21 mouse cellular contexts compared by ENCODE assay signal in the genomic region with DNA sequence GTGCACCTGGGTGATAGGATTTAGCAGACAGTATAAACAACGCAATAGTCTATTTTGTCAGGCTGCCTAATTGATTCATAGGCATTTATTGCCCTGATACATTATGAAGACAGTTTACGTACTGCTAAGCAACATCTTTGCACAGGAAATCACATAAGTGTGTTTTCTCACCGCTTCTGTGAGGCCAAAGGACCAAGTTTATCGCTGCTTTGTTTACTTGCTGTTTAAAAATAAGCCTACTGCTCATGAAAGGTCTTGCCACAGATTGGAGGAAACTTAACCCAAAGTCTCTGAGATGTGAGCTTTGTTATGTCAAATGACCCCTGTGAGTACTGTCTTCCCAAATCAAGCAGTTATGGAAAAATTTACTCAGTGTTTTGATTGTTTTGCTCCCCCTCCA.
"Had no signal": no experiment of that assay in that cellular context is flagged by ENCODE, and none has a peak within 500 bp of the region (broad histone marks: within the 10 kb centered on the region; RNA-seq: fewer than 3 reads in every experiment).

No protein-coding gene starts in this region.

- H3K4me2 ChIP-seq: forebrain, embryonic 15.5 days; heart, embryonic 11.5 days; heart, embryonic 13.5 days; heart, embryonic 15.5 days; hindbrain, embryonic 13.5 days; hindbrain, embryonic 15.5 days; limb, embryonic 13.5 days; limb, embryonic 15.5 days; liver, embryonic 12.5 days had no signal

- H3K9me3 ChIP-seq: heart, embryonic 15.5 days; hindbrain, embryonic 15.5 days; limb, embryonic 15.5 days had no signal

- H3K4me1 ChIP-seq: forebrain, embryonic 15.5 days; heart, embryonic 13.5 days; heart, embryonic 15.5 days; hindbrain, embryonic 13.5 days; hindbrain, embryonic 15.5 days; limb, embryonic 13.5 days; limb, embryonic 15.5 days; liver, embryonic 12.5 days had no signal

- H3K27me3 ChIP-seq: forebrain, embryonic 15.5 days; heart, embryonic 13.5 days; heart, embryonic 15.5 days; hindbrain, embryonic 13.5 days; hindbrain, embryonic 15.5 days; limb, embryonic 13.5 days; limb, embryonic 15.5 days; liver, embryonic 12.5 days had no signal

- H3K27ac ChIP-seq: forebrain, embryonic 15.5 days; heart, embryonic 13.5 days; heart, embryonic 15.5 days; hindbrain, embryonic 13.5 days; hindbrain, embryonic 15.5 days; hindbrain, postnatal 0 days; limb, embryonic 13.5 days; limb, embryonic 15.5 days; liver, embryonic 12.5 days; liver, embryonic 14.5 days had no signal

- H3K36me3 ChIP-seq: forebrain, embryonic 15.5 days; heart, embryonic 13.5 days; heart, embryonic 15.5 days; hindbrain, embryonic 13.5 days; hindbrain, embryonic 15.5 days; limb, embryonic 13.5 days; limb, embryonic 15.5 days; liver, embryonic 12.5 days had no signal

- ATAC-seq: forebrain, embryonic 15.5 days; forebrain, postnatal 0 days; hindbrain, postnatal 0 days; intestine, embryonic 16.5 days; liver, embryonic 12.5 days had no signal

- H3K4me3 ChIP-seq: forebrain, embryonic 15.5 days; heart, embryonic 13.5 days; heart, embryonic 15.5 days; hindbrain, embryonic 13.5 days; hindbrain, embryonic 15.5 days; limb, embryonic 13.5 days; limb, embryonic 15.5 days; liver, embryonic 12.5 days had no signal

- DNase-seq: forebrain, postnatal 0 days; gastrocnemius, postnatal 14 days; gastrocnemius, postnatal 36 days; heart, postnatal 36 days; kidney, adult 11 months; kidney, postnatal 10 days; layer of hippocampus, adult 9-11 months; layer of hippocampus, postnatal 36 days; left cerebral cortex, postnatal 4 days had no signal

- H3K9ac ChIP-seq: forebrain, embryonic 15.5 days; forebrain, postnatal 0 days; heart, embryonic 13.5 days; heart, embryonic 15.5 days; hindbrain, embryonic 13.5 days; hindbrain, embryonic 15.5 days; limb, embryonic 13.5 days; limb, embryonic 15.5 days; liver, embryonic 12.5 days; liver, embryonic 14.5 days had no signal
